Mouse (Mus musculus) limb, embryonic 10.5 days (tissue): ENCODE data around the gene Sptan1. TPM values are rescaled to one million over a fixed set of nuclear protein-coding genes. Genes with fewer than 3 reads are reported as not detected.

Source experiments
- DNase-seq: peaks from one replicate; pipeline ENCODE4 v3.0.0-alpha.2; 2017; ENCODE audit warnings: low spot score
- H3K27ac ChIP-seq: fragments of 300-500 bp; sonication (generic); 2 replicates; pipeline ENCODE4 v1.5.1; 2016; ENCODE audit warnings: mild to moderate bottlenecking
- H3K27me3 ChIP-seq: fragments of 300-500 bp; sonication (generic); 2 replicates; pipeline ENCODE4 v1.6.1; 2016; ENCODE audit warnings: low read depth, mild to moderate bottlenecking; ENCODE audit not compliant: poor library complexity, severe bottlenecking
- H3K36me3 ChIP-seq: fragments of 300-500 bp; sonication (generic); 2 replicates; pipeline ENCODE4 v1.6.1; 2016; ENCODE audit warnings: mild to moderate bottlenecking, moderate library complexity
- H3K4me1 ChIP-seq: fragments of 300-500 bp; sonication (generic); 2 replicates; pipeline ENCODE4 v1.6.1; 2016
- H3K4me3 ChIP-seq: fragments of 300-500 bp; sonication (generic); 2 replicates; pipeline ENCODE4 v1.5.1; 2016; ENCODE audit warnings: mild to moderate bottlenecking, moderate library complexity
- H3K9me3 ChIP-seq: fragments of 300-500 bp; sonication (generic); replicated peaks from 2 replicates; pipeline ENCODE4 v1.6.1; 2016; ENCODE audit warnings: mild to moderate bottlenecking
- WGBS: fragments of 180-500 bp; shearing (Covaris S2); methylation state at CpG from one replicate; pipeline ENCODE4 v1.1.7; 2016; 5-methylcytosine and 5-hydroxymethylcytosine counted together
- polyA plus RNA-seq: library from polyadenylated mRNA; unstranded; fragments of >200 nt; fragmentation: Nextera tagmentation; extraction: Ambion mirVana; gene quantifications from 2 replicates; pipeline ENCODE4 v1.2.1, GENCODE M21; 2016

The Sptan1 gene
- polyA plus RNA-seq, 1 experiment from 2014 or later, result 80.4 TPM

DNA sequence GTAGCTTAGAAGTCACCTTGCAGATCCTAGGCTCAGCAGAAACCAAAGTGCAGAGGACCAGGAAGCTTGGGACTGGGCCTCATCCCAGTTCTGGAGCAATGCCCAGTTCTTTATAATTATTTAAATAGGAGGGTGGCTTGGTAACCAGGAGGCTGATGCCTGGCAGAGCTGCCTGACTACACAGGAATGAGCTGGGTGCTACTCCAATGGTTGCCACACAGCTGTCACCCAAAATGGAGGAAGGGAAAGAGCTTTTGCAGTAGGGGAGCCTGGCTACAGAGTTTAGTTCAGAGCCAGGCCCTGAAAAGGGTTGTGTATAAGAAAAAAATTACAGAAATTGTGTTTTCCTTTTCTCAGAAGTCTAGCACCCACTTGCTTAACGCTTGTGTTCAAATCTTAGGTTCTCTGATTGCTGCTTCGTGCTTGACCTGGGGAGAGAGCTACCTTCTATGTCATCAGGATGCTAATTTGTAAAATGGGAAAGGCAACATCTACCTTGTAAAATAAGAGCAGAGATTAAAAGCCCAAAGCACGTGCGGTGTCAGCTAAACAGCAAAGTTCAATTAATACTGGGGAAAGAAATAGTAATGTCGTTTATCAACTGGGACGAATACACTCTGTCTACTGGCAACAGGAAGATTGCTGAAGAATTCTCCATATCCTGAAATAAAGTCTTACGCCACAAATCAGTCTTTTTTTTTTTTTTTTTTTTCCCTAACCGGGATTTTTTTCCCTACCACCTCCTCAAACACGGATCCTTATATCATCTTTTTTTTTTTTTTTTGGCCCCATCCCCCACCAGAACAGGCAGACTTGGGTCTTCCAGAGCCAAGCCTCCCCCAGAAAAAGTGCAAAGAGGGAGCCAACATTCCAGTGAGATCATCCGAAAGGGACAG lies 758 bp upstream of the Sptan1 start:
- Histone ChIP-seq H3K4me1 (peaks cover 26% of the 10 kb centered on the region), H3K27me3 (no peaks in the 10 kb centered on the region), H3K9me3 (no peaks in the 10 kb centered on the region), H3K4me3 (peak overlapping the region; percentile 98), H3K36me3 (peaks cover 28% of the 10 kb centered on the region), H3K27ac (peak overlapping the region; percentile 96)
- no peak for DNase-seq
- WGBS, result 19% methylated on average over 10 of the region's 10 CpGs

DNA sequence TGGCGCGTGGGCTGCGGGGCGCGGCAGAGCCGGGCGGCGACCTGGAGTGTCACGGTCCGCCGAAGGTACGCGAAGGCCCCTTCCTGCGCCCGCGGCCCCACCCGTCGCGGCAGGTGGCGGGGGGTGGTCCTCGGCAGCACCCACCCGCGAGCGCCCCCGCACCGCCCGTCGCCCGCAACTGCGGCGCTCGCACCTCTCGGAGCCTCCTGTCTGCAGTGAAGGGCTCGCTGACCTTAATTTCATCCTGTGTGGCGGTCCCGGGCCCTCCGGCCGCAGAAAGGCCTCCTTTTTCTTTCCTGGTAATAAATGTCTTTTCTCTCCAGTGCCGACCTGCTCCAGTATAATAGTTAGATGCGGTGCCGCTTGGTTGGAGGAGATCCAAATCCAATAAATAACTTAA lies 546 bp downstream of the Sptan1 start:
- Histone ChIP-seq H3K36me3 (peaks cover 31% of the 10 kb centered on the region), H3K4me1 (peaks cover 26% of the 10 kb centered on the region), H3K4me3 (peak overlapping the region; percentile 98), H3K9me3 (no peaks in the 10 kb centered on the region), H3K27ac (peak overlapping the region; percentile 96), H3K27me3 (no peaks in the 10 kb centered on the region)
- WGBS, result 1% methylated on average over 41 of the region's 41 CpGs
- no peak for DNase-seq

DNA sequence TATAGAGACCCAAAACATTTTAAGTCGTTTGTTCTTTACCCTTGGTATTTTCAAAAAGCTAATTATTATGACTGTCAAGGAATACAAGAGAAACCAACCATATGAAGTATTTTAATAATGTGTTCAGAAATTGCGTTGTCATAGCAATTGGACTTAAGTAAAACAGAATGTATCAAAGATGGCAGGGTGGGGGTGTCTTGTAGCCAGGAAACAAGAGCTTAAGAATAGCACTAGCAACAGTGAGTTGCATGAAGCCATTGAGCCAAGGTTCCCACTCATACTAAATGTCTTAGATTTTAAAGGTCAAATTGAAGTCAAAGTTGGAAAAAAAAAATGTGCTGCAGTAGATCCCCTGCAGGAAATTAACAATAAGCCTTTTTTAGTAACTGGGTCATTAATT lies 1.5 kb downstream of the Sptan1 start:
- WGBS, result 89% methylated on average over 2 of the region's 2 CpGs
- no peak for DNase-seq
- peaks cover 31% of the 10 kb centered on the region for H3K36me3 ChIP-seq
- no peaks in the 10 kb centered on the region for H3K9me3 ChIP-seq
- H3K4me1 ChIP-seq, result peaks cover 26% of the 10 kb centered on the region
- H3K4me3 ChIP-seq, result peak overlapping the region; percentile 98
- no peaks in the 10 kb centered on the region for H3K27me3 ChIP-seq
- no peak overlapping the region for H3K27ac ChIP-seq

DNA sequence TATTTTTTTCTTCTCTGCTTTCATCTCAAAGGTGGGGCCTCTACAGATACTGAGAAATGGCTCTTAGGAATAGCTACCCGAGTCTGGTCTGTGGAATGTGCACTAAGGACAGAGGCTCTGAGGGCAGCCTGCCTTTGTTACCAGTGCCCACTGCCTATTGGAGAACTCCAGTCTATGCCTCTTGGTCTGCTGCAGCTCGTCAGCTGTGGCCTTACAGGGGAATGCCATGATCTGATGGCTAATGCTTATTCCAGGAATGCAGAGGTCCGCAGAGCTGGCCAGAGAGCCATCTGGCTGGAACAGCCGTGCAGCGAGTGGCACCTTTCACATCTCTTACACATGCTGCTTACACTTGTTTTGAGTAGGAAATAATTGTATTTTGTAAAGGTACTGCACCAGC lies 2.4 kb downstream of the Sptan1 start:
- no peak overlapping the region for H3K27ac ChIP-seq
- no peaks in the 10 kb centered on the region for H3K9me3 ChIP-seq
- peaks cover 31% of the 10 kb centered on the region for H3K36me3 ChIP-seq
- WGBS, result 75% methylated on average over 5 of the region's 5 CpGs
- DNase-seq, result no peak
- H3K4me1 ChIP-seq, result peaks cover 26% of the 10 kb centered on the region
- H3K27me3 ChIP-seq, result no peaks in the 10 kb centered on the region
- H3K4me3 ChIP-seq, result no peak overlapping the region

DNA sequence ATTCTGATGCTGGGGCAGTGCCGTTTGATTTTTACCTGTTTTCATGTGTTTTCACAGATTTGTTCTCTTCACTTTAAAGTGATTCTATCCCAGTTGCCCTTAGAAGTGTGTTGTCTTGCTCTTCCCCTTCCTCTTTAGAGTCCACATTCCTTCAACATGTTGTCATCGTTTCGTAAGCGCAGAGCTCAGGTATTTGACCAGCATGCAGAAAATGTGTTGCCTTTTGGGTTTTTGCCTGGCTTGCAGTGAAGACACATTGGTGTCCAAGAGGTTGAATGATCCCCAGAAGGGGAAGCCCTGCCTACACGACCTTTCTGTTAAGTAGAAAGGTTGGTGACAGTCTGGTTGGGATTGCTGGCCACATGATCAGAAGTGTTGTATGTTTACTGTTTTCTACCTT lies 3.3 kb downstream of the Sptan1 start:
- WGBS, result 88% methylated on average over 5 of the region's 5 CpGs
- H3K27me3 ChIP-seq, result no peaks in the 10 kb centered on the region
- H3K27ac ChIP-seq, result no peak overlapping the region
- no peaks in the 10 kb centered on the region for H3K9me3 ChIP-seq
- DNase-seq, result no peak
- H3K4me3 ChIP-seq, result no peak overlapping the region
- peaks cover 34% of the 10 kb centered on the region for H3K36me3 ChIP-seq
- H3K4me1 ChIP-seq, result peaks cover 26% of the 10 kb centered on the region

DNA sequence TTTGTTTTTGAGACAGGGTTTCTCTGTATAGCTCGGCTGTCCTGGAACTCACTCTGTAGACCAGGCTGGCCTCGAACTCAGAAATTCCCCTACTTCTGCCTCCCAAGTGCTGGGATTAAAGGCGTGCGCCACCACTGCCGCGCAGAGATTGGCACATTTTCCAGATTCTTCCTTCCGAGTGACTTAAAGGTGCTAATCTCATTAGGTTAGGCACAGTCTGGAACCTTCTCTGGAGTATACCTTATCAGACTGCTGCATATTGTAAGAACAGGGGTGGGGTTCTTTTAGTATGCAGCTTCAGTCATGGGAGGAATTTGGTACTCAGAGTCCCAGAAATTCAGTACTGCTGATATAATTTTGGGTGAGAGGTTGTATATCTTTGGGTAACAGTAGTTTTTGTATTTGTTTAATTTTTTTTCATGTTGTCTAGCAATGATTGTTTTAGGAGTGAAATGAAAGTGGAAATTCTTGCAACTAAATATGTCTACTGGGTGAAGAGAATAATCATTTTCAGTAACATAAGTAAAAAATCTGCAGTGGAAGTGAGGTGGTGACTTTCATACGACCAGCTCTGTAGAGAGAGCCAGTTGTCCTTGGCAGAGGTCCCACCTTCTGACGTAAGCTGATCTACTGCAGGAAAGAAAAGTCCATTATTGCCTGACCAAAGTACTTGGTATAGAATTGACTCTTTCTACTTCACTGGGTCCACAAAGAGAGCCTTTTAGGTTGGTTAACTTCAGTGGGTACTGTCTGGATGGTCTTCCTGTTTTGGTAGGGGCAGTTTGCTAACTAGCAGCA lies 6.7 kb downstream of the Sptan1 start:
- 92% methylated on average over 9 of the region's 9 CpGs for WGBS
- DNase-seq, result no peak
- peaks cover 11% of the 10 kb centered on the region for H3K4me1 ChIP-seq
- H3K36me3 ChIP-seq, result peaks cover 45% of the 10 kb centered on the region
- no peaks in the 10 kb centered on the region for H3K27me3 ChIP-seq
- H3K9me3 ChIP-seq, result no peaks in the 10 kb centered on the region
- H3K27ac ChIP-seq, result no peak overlapping the region
- no peak overlapping the region for H3K4me3 ChIP-seq

DNA sequence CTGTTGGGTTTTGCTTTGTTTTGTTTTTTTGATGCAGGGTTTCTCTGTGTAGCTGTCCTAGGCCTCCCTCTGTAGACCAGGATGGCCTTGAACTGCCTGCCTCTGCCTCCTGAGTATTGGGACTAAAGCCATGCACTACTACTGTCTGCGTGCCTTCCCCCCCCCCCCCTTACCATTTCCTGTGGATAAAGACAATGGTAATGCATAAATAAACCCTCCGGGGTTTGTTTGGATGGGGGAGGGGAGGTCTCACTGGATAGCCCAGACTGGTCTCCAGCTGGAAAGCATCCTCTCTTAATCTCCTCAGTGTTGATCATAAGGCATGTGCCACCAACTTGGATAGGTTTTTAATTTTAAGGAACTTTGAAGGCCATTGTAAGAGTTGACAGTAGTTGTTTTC lies 8.2 kb downstream of the Sptan1 start:
- whole genome bisulfite sequencing, result 24% methylated on average over 2 of the region's 2 CpGs
- no peak for DNase-seq

DNA sequence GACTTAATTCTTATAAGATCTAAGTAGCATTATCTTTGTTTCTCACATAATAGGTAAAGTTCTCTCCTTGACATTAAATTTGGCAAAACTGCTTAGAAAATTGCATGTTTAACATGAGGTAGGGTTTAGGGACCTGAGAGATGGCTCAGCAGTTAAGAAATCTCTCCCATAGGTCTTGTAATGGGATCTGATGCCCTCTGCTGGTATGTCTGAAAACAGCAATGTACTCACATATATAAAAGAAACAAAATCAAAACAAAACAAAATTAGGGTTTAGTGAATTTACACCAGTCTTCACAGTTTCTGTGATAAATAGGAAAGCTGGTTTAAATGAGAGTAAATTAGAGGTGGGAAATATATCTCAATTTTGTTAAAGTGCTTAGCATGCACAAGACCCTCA lies 11.9 kb downstream of the Sptan1 start:
- H3K36me3 ChIP-seq, result peaks cover 55% of the 10 kb centered on the region
- no peak overlapping the region for H3K27ac ChIP-seq
- no peaks in the 10 kb centered on the region for H3K9me3 ChIP-seq
- no peak overlapping the region for H3K4me3 ChIP-seq
- no peak for DNase-seq
- no peaks in the 10 kb centered on the region for H3K4me1 ChIP-seq
- H3K27me3 ChIP-seq, result no peaks in the 10 kb centered on the region

More for the DNA sequence above, 8.2 kb downstream of the Sptan1 start:
- H3K4me1 ChIP-seq, result 0 out of 2 replicates have a peak, but pooled peaks cover 2% of the 10 kb centered on the region
- no peaks in the 10 kb centered on the region for H3K9me3 ChIP-seq
- no peak overlapping the region for H3K27ac ChIP-seq
- no peak overlapping the region for H3K4me3 ChIP-seq
- H3K36me3 ChIP-seq, result peaks cover 38% of the 10 kb centered on the region
- no peaks in the 10 kb centered on the region for H3K27me3 ChIP-seq

DNA sequence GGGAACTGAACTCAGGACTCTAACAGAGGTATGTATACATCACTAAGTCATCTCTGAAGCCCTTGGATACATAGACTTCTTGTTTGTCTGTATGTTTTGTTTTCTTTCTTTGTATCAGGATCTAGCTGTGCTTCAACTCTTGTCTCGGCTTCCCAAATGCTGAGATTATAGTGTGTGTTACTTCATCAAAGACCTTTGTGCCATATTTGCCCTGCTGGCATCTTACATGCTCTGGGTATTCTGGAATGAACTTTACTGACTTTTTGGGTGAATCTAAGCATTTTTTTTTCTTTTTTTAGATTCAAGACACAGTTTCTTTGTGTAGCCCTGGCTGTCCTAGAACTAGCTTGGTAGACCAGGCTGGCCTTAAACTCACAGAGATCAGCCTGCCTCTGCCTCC lies 15.3 kb downstream of the Sptan1 start:
- DNase-seq, result no peak
- Histone ChIP-seq H3K36me3 (peaks cover 79% of the 10 kb centered on the region), H3K27me3 (no peaks in the 10 kb centered on the region), H3K4me1 (no peaks in the 10 kb centered on the region), H3K27ac (no peak overlapping the region), H3K4me3 (no peak overlapping the region), H3K9me3 (no peaks in the 10 kb centered on the region)
- WGBS, result 98% methylated on average over 1 of the region's 1 CpGs

DNA sequence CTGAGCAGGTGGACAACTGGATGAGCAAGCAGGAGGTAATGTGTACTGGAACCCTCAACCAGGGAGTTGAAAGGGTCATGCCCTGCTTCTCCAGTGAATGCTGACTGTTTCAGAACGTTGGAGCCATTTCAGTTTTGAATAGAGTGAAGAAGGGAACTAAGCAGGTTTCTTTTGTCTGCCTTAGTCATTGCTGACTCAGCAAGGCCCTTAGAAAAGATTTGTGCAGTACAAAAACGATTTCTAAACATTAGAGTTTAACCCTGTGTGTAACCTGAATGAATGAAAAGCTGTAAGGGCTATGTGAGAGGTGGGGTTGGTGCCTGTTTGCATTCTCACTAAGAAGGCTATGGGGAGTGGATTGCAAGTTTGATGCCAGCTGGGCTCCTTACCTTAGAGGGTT lies 26.6 kb downstream of the Sptan1 start:
- Histone ChIP-seq H3K36me3 (peaks cover 100% of the 10 kb centered on the region), H3K27me3 (no peaks in the 10 kb centered on the region), H3K4me1 (no peaks in the 10 kb centered on the region), H3K27ac (no peak overlapping the region), H3K9me3 (no peaks in the 10 kb centered on the region), H3K4me3 (no peak overlapping the region)
- WGBS, result 70% methylated on average over 2 of the region's 2 CpGs
- DNase-seq, result no peak

DNA sequence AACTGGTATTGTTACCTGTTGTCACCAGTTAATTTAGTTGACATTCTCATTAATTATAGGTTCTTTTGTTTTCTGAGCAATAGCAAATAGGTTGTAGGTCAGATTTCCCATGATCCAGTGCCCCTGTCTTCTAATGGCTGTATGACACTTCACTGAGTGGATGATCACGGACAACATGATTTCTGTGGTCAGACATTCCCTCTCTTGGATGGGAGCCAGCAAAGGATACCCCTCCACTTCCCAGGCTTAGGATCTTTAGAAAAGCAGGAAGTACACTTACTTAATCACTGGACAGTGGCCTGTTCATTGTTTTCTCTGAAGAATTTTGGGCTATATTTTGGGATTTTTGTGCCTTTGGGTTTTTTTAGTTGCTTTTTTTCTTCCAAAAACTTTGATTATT lies 43.7 kb downstream of the Sptan1 start:
- WGBS, result 88% methylated on average over 1 of the region's 1 CpGs
- no peaks in the 10 kb centered on the region for H3K9me3 ChIP-seq
- peaks cover 100% of the 10 kb centered on the region for H3K36me3 ChIP-seq
- H3K4me1 ChIP-seq, result no peaks in the 10 kb centered on the region
- no peaks in the 10 kb centered on the region for H3K27me3 ChIP-seq
- DNase-seq, result no peak
- H3K27ac ChIP-seq, result no peak overlapping the region
- H3K4me3 ChIP-seq, result no peak overlapping the region

DNA sequence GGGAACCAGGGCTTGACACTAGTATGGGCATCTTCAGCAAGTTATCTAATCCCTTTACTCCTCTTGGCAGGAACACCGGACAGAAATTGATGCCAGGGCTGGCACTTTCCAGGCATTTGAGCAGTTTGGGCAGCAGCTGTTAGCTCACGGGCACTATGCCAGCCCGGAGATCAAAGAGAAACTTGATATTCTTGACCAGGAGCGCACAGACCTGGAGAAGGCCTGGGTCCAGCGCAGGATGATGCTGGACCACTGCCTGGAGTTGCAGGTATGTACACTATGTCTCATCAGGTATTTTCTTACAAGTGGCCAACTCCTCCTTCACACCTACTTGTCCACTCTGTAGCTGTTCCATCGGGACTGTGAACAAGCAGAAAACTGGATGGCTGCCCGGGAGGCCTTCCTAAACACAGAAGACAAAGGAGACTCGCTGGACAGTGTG lies 45.5 kb downstream of the Sptan1 start:
- peaks cover 100% of the 10 kb centered on the region for H3K36me3 ChIP-seq
- 92% methylated on average over 8 of the region's 8 CpGs for WGBS

DNA sequence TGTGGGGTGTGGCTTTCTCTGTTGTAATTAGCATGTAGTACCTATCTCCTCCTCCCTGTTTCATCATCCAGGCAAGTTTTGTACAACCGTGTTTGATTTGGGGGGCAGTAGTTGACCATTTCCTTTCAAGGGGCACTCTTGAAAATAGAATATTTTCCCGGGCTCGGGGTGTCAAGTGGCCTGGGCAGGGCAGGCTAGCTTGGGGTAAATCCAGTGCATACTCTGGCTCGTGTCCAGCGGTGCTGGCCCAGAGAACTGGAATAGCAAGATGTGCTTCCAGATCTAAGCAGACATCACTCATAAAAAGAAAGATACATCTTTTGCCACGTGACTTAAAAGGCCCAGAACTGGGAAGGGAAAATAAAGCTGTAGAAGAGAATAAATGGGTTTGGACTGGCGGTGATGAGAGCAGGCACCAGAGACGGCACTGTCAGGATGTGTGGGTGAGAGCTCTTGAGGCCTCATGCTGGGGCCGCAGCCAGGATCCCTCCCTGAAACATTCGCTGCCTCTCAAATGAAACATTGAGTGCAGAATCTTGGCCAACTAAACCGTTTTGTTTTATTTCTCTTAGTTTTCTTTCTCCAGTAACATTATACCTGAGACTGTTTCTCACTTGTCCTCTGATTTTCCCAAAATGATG lies 49.1 kb downstream of the Sptan1 start:
- Histone ChIP-seq H3K9me3 (no peaks in the 10 kb centered on the region), H3K27ac (no peak overlapping the region), H3K36me3 (peaks cover 99% of the 10 kb centered on the region), H3K4me3 (no peak overlapping the region), H3K27me3 (no peaks in the 10 kb centered on the region), H3K4me1 (no peaks in the 10 kb centered on the region)
- 91% methylated on average over 11 of the region's 11 CpGs for WGBS
- DNase-seq, result no peak

More for the DNA sequence above, 45.5 kb downstream of the Sptan1 start:
- no peak overlapping the region for H3K4me3 ChIP-seq
- H3K4me1 ChIP-seq, result no peaks in the 10 kb centered on the region
- no peak for DNase-seq
- H3K9me3 ChIP-seq, result no peaks in the 10 kb centered on the region
- H3K27ac ChIP-seq, result no peak overlapping the region
- H3K27me3 ChIP-seq, result no peaks in the 10 kb centered on the region
